Mouse (Mus musculus): Measurements from ENCODE around the gene Fxyd6. TPM values are rescaled to one million over a fixed set of nuclear protein-coding genes. Genes with fewer than 3 reads are reported as not detected.

Fxyd6 gene
- 100 to 1,000 TPM; 123 to 137 TPM for total RNA-seq (2021)
- long read RNA-seq, experiment 1, transcript Fxyd6-201 (8 exons, 1,788 nt): minor isoform, 66 of 221 reads
- long read RNA-seq, experiment 1, transcript Fxyd6-203 (8 exons, 1,789 nt): major isoform, 112 of 221 reads
- long read RNA-seq, experiment 1, partial matches to known transcripts: 33 of 221 reads
- long read RNA-seq, experiment 1, other reads (novel, unspliced or antisense): 10 of 221 reads
- long read RNA-seq, experiment 2, transcript Fxyd6-201 (8 exons, 1,788 nt): minor isoform, 153 of 374 reads
- long read RNA-seq, experiment 2, transcript Fxyd6-203 (8 exons, 1,789 nt): major isoform, 180 of 374 reads
- long read RNA-seq, experiment 2, partial matches to known transcripts: 34 of 374 reads
- long read RNA-seq, experiment 2, other reads (novel, unspliced or antisense): 7 of 374 reads

GRCm38 (mm10) chr9:45370117-45370561 lies at the start of gene Fxyd6:
Fxyd6 (plus strand) TSS chr9:45370185.
- peak; percentile 44 to 50 for DNase-seq (ENCODE audit: low spot score in 2 of 2)

- DNase-seq (ENCODE audit: low spot score in 2 of 2): no peak
Observed at GRCm38 (mm10) chr9:45321465-45321864, 48.5 kb upstream of the Fxyd6 start.

GRCm38 (mm10) chr9:45321946-45322430 lies 48.0 kb upstream of the Fxyd6 start:
- no peak for DNase-seq (ENCODE audit: low spot score in 2 of 2)

GRCm38 (mm10) chr9:45326390-45326789 lies 43.6 kb upstream of the Fxyd6 start:
- DNase-seq (ENCODE audit: low spot score in 2 of 2): no peak

GRCm38 (mm10) chr9:45328263-45328662 lies 41.7 kb upstream of the Fxyd6 start:
- peak in 1 of 2 experiments; percentile 13 for DNase-seq (ENCODE audit: low spot score in 2 of 2)

- DNase-seq (ENCODE audit: low spot score in 2 of 2): no peak
Observed at GRCm38 (mm10) chr9:45329577-45329976, 40.4 kb upstream of the Fxyd6 start.

- DNase-seq (ENCODE audit: low spot score in 2 of 2): no peak
Observed at GRCm38 (mm10) chr9:45337406-45337805, 32.6 kb upstream of the Fxyd6 start.

- no peak for DNase-seq (ENCODE audit: low spot score in 2 of 2)
Observed at GRCm38 (mm10) chr9:45343066-45343465, 26.9 kb upstream of the Fxyd6 start.

- DNase-seq (ENCODE audit: low spot score in 2 of 2): no peak
Observed at GRCm38 (mm10) chr9:45345516-45345915, 24.5 kb upstream of the Fxyd6 start.

- no peak for DNase-seq (ENCODE audit: low spot score in 2 of 2)
Observed at GRCm38 (mm10) chr9:45346276-45346675, 23.7 kb upstream of the Fxyd6 start.

GRCm38 (mm10) chr9:45348560-45348959 lies 21.4 kb upstream of the Fxyd6 start:
- no peak for DNase-seq (ENCODE audit: low spot score in 2 of 2)

GRCm38 (mm10) chr9:45349181-45349580 lies 20.8 kb upstream of the Fxyd6 start:
- DNase-seq (ENCODE audit: low spot score in 2 of 2): no peak

GRCm38 (mm10) chr9:45349851-45350250 lies 20.1 kb upstream of the Fxyd6 start:
- DNase-seq (ENCODE audit: low spot score in 2 of 2): no peak

- DNase-seq (ENCODE audit: low spot score in 2 of 2): no peak
Observed at GRCm38 (mm10) chr9:45355192-45355591, 14.8 kb upstream of the Fxyd6 start.

- DNase-seq (ENCODE audit: low spot score in 2 of 2): no peak
Observed at GRCm38 (mm10) chr9:45358356-45358755, 11.6 kb upstream of the Fxyd6 start.

GRCm38 (mm10) chr9:45362051-45362461 lies 7.9 kb upstream of the Fxyd6 start:
- no peak for DNase-seq (ENCODE audit: low spot score in 2 of 2)

GRCm38 (mm10) chr9:45363639-45364214 lies 6.3 kb upstream of the Fxyd6 start:
- DNase-seq (ENCODE audit: low spot score in 2 of 2): no peak

- DNase-seq (ENCODE audit: low spot score in 2 of 2): no peak
Observed at GRCm38 (mm10) chr9:45367716-45368115, 2.3 kb upstream of the Fxyd6 start.

GRCm38 (mm10) chr9:45368341-45368901 lies 1.6 kb upstream of the Fxyd6 start:
- no peak for DNase-seq (ENCODE audit: low spot score in 2 of 2)

GRCm38 (mm10) chr9:45370616-45371336 lies 791 bp downstream of the Fxyd6 start:
- DNase-seq (ENCODE audit: low spot score in 2 of 2): no peak

GRCm38 (mm10) chr9:45371337-45371707 lies 1.3 kb downstream of the Fxyd6 start:
- no peak for DNase-seq (ENCODE audit: low spot score in 2 of 2)

All from adrenal gland, postnatal 4 days (tissue).